Mouse (Mus musculus): ENCODE results near the gene Fam219a. TPM values are rescaled to one million over a fixed set of nuclear protein-coding genes. Genes with fewer than 3 reads are reported as not detected.

Gene Fam219a
- polyA plus RNA-seq, 1 experiment from 2014 or later: 3.2 TPM

DNA sequence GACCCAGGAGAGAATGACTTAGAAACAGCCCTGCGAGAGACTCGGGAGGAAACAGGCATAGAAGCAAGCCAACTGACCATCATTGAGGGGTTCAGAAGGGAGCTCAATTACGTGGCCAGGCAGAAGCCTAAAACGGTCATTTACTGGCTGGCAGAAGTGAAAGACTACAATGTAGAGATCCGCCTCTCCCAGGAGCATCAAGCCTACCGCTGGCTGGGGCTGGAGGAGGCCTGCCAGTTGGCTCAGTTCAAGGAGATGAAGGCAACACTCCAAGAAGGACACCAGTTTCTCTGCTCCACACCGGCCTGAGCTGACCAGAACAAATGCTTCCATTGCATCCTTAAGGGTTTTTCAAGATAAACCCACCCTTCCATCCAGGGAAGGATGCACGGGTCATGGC lies 89.1 kb downstream of the Fam219a start:
- H3K9ac ChIP-seq (ENCODE audit: low read depth, low read length): no peak overlapping the region
- H3K4me1 ChIP-seq (replicated peaks; ENCODE audit: control insufficient read depth, insufficient read depth, low read length): no peaks in the 10 kb centered on the region
- no peak overlapping the region for H3K4me2 ChIP-seq (replicated peaks; ENCODE audit: low read depth)
- peaks cover 24% of the 10 kb centered on the region for H3K36me3 ChIP-seq (ENCODE audit: control insufficient read depth, insufficient read depth)
- WGBS: 73% methylated on average over 8 of the region's 8 CpGs
- H3K27ac ChIP-seq (ENCODE audit: low read depth, low read length): no peak overlapping the region
- H3K27me3 ChIP-seq (replicated peaks; ENCODE audit: control insufficient read depth, insufficient read depth, low read length): no peaks in the 10 kb centered on the region
- no peaks in the 10 kb centered on the region for H3K9me3 ChIP-seq (ENCODE audit: control insufficient read depth)
- ATAC-seq: no peak
- no peak overlapping the region for H3K4me3 ChIP-seq (ENCODE audit: low read depth, low read length)
- no peak for TF ChIP-seq CTCF (IDR thresholded peaks at IDR 0.05; ENCODE audit: low read depth)

DNA sequence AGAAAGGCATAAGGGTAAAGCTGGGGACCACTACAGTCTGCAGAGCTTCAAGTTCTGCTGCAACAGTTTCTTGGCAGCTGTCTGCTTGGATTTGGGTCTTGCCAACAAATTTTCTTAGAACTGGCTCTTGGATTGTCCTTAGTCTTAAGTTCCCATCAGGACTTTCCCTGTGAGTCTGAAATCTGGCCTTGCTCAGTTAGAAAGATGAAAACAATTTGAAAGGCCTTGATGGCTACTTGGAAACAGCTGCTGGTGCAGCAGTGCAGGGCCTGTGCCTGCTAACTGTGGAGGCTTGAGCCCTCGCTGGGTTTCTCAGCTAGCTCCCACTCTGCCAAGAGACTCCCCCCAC lies 89.9 kb downstream of the Fam219a start:
- TF ChIP-seq CTCF (IDR thresholded peaks at IDR 0.05; ENCODE audit: low read depth): no peak
- no peak for ATAC-seq
- H3K36me3 ChIP-seq (ENCODE audit: control insufficient read depth, insufficient read depth): peaks cover 24% of the 10 kb centered on the region
- H3K4me1 ChIP-seq (replicated peaks; ENCODE audit: control insufficient read depth, insufficient read depth, low read length): no peaks in the 10 kb centered on the region
- no peak overlapping the region for H3K4me3 ChIP-seq (ENCODE audit: low read depth, low read length)
- H3K27ac ChIP-seq (ENCODE audit: low read depth, low read length): no peak overlapping the region
- H3K4me2 ChIP-seq (replicated peaks; ENCODE audit: low read depth): no peak overlapping the region
- H3K9ac ChIP-seq (ENCODE audit: low read depth, low read length): no peak overlapping the region
- no peaks in the 10 kb centered on the region for H3K27me3 ChIP-seq (replicated peaks; ENCODE audit: control insufficient read depth, insufficient read depth, low read length)
- H3K9me3 ChIP-seq (ENCODE audit: control insufficient read depth): no peaks in the 10 kb centered on the region
- 79% methylated on average over 1 of the region's 1 CpGs for WGBS

DNA sequence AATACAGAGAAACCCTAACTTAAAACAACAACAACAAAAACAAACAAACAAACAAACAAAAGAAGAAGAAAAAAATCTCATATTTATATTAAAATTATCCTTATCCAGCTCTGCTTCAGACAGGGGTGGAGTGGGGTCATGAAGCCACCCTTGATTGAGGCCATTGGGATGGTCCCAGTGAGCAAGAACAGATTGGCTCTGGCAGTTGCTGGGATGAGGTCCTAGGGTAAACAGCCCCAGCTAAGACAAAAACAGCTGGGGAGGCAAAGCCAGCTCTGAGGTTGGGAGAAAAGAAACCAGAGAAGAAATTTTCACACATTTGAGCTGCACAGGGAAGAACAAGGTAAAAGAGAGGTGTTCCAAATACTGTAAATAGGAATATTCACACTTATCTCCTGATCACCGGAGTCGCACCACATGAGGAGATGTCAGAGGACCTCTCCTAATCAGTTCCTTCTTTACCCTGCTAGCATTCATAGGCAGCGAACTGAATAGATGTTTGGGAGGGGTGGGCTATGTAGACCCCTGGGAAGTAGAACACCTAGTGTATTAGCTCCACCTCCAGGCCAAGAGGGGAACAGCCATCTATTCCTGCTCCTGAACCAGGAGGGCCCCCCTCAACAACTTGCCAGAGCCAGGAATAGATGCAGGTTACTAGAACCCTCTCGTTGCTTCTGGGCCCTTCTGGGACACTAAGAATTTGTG lies 90.4 kb downstream of the Fam219a start:
- Histone ChIP-seq H3K4me3 (ENCODE audit: low read depth, low read length) (no peak overlapping the region), H3K4me1 (replicated peaks; ENCODE audit: control insufficient read depth, insufficient read depth, low read length) (no peaks in the 10 kb centered on the region), H3K9ac (ENCODE audit: low read depth, low read length) (no peak overlapping the region), H3K4me2 (replicated peaks; ENCODE audit: low read depth) (no peak overlapping the region), H3K27ac (ENCODE audit: low read depth, low read length) (no peak overlapping the region), H3K36me3 (ENCODE audit: control insufficient read depth, insufficient read depth) (peaks cover 24% of the 10 kb centered on the region), H3K9me3 (ENCODE audit: control insufficient read depth) (no peaks in the 10 kb centered on the region), H3K27me3 (replicated peaks; ENCODE audit: control insufficient read depth, insufficient read depth, low read length) (no peaks in the 10 kb centered on the region)
- 67% methylated on average over 4 of the region's 4 CpGs for WGBS
- TF ChIP-seq CTCF (IDR thresholded peaks at IDR 0.05; ENCODE audit: low read depth): peak; percentile 37; the same call in 1 of the 2 replicates
- ATAC-seq: no peak

DNA sequence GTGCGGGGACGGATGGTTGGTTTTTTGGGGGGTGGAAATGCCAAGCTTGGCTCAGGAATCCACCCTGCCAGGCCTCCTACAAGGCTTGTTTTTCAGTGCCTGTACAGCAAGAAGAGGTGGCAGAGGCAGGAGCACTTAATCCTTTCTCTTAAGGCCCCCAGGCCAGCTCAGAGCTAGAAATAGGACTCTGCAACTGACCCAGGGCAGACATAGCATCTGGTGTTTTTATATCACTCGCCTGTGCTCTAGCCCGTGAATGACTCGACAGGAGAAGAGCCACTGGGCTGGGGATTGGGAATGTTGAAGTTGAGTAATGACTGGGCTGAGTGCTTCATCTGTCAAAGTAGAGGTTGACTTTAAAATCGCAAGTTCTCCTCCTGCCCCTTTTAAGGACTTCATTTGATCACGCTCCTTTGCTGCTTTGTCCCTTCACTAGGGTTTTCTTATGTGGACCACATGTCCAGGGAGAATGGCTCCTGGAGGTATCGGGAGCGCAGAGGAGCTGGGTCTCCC lies 91.6 kb downstream of the Fam219a start:
- no peaks in the 10 kb centered on the region for H3K9me3 ChIP-seq (ENCODE audit: control insufficient read depth)
- no peaks in the 10 kb centered on the region for H3K4me1 ChIP-seq (replicated peaks; ENCODE audit: control insufficient read depth, insufficient read depth, low read length)
- ATAC-seq: no peak
- H3K27me3 ChIP-seq (replicated peaks; ENCODE audit: control insufficient read depth, insufficient read depth, low read length): no peaks in the 10 kb centered on the region
- H3K27ac ChIP-seq (ENCODE audit: low read depth, low read length): no peak overlapping the region
- H3K9ac ChIP-seq (ENCODE audit: low read depth, low read length): no peak overlapping the region
- H3K4me3 ChIP-seq (ENCODE audit: low read depth, low read length): no peak overlapping the region
- peaks cover 24% of the 10 kb centered on the region for H3K36me3 ChIP-seq (ENCODE audit: control insufficient read depth, insufficient read depth)
- no peak overlapping the region for H3K4me2 ChIP-seq (replicated peaks; ENCODE audit: low read depth)
- no peak for TF ChIP-seq CTCF (IDR thresholded peaks at IDR 0.05; ENCODE audit: low read depth)
- 86% methylated on average over 9 of the region's 9 CpGs for WGBS

DNA sequence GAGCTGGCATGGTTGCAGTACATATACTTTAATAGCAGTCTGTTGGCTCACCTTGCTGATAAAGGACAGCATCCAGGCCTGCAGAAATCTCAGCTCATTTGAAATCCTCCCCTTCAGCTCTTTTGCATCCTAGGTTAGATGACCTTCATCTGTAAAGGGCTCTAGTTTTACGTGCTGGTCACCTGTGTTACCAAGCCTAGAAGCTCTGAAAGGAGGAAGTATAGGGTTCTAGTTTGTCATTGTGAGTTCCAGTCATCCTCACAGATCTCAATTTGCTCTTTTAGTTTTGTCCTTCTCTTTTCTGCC lies 98.0 kb downstream of the Fam219a start:
- WGBS: 96% methylated on average over 1 of the region's 1 CpGs
- Histone ChIP-seq H3K36me3 (ENCODE audit: control insufficient read depth, insufficient read depth) (no peaks in the 10 kb centered on the region), H3K9ac (ENCODE audit: low read depth, low read length) (no peak overlapping the region), H3K4me2 (replicated peaks; ENCODE audit: low read depth) (no peak overlapping the region), H3K4me3 (ENCODE audit: low read depth, low read length) (no peak overlapping the region), H3K27me3 (replicated peaks; ENCODE audit: control insufficient read depth, insufficient read depth, low read length) (no peaks in the 10 kb centered on the region), H3K9me3 (ENCODE audit: control insufficient read depth) (no peaks in the 10 kb centered on the region), H3K4me1 (replicated peaks; ENCODE audit: control insufficient read depth, insufficient read depth, low read length) (no peaks in the 10 kb centered on the region), H3K27ac (ENCODE audit: low read depth, low read length) (no peak overlapping the region)
- ATAC-seq: no peak
- no peak for TF ChIP-seq CTCF (IDR thresholded peaks at IDR 0.05; ENCODE audit: low read depth)

DNA sequence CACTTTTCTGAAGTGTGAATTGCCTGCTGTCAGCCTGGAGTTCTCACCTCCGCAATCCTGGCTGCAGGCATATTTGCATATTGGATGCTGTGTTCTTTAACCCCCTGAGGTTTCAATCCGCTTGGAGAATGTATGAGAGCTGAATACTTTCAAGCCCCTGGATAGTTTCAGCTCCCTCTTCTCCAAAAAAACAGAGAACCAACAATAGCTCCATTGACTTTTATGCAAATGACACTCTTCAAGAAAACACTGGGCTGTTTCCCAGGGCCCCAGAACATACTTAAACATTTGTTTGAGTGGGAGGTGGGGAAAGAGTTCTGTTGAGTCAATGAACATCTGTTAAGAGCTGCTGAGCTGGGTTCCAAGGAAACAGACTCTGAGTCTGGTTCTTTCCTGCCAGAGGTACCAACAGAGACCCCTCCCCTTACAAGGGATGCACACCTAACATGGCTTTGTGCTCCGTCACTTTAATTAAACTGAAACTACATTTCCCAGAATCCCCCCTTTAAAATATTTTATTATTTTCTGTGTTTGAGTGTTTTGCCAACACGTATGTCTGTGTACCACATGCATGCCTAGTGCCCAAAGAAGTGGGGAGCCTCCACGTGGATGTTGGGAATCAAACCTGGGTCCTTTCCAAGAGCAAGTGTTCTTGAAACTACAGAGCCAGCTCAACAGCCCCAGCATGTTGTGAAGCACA lies 98.5 kb downstream of the Fam219a start:
- Histone ChIP-seq H3K36me3 (ENCODE audit: control insufficient read depth, insufficient read depth) (no peaks in the 10 kb centered on the region), H3K27me3 (replicated peaks; ENCODE audit: control insufficient read depth, insufficient read depth, low read length) (no peaks in the 10 kb centered on the region), H3K4me1 (replicated peaks; ENCODE audit: control insufficient read depth, insufficient read depth, low read length) (no peaks in the 10 kb centered on the region), H3K9ac (ENCODE audit: low read depth, low read length) (no peak overlapping the region), H3K9me3 (ENCODE audit: control insufficient read depth) (no peaks in the 10 kb centered on the region), H3K27ac (ENCODE audit: low read depth, low read length) (no peak overlapping the region), H3K4me3 (ENCODE audit: low read depth, low read length) (no peak overlapping the region), H3K4me2 (replicated peaks; ENCODE audit: low read depth) (no peak overlapping the region)
- no peak for ATAC-seq
- WGBS: 74% methylated on average over 5 of the region's 5 CpGs
- TF ChIP-seq CTCF (IDR thresholded peaks at IDR 0.05; ENCODE audit: low read depth): no peak
